Comparison of ENCODE assay signal across 10 mouse cellular contexts in the genomic region with DNA sequence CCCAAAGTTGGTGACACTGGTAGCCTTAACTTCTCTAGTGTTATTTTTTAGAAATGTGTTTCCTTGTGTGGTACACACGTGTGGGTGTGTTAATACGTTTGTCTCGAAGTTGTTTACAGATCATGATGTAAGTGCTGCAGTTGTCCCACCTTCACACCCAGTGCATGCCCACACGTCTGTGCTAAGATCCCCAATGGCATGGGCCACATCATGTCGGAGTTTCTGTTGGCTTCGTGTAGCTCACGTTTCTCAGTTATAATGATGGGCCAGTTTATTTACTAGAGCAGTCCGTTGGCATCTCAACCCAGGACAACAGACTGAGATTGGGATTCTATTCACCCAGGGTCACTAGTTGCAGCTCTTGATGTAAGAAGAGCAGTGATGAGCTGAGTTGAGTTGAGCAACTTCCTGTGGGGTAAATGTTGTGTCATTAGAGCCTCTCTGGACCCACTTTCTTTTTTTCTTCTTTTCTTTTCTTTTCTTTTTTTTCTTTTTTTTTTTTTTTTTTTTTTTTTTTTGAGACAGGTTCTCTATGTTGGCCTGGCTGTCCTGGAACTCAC. TPM values are rescaled to one million over a fixed set of nuclear protein-coding genes. Genes with fewer than 3 reads are reported as not detected.
DNase-seq lines count a peak whose midpoint lies in the region; ATAC-seq and TF ChIP-seq lines count a peak whose summit lies in the region.
"Had no signal": no experiment of that assay in that cellular context is flagged by ENCODE, and none has a peak within 500 bp of the region (broad histone marks: within the 10 kb centered on the region; RNA-seq: fewer than 3 reads in every experiment).

No protein-coding gene starts in this region.

- peak overlapping the region; percentile 0; the same call in 1 of the 2 replicates for H3K4me3 ChIP-seq in kidney, embryonic 16.5 days (ENCODE audit: low read length)
- H3K4me3 ChIP-seq in cortical plate, adult 2 months (ENCODE audit: insufficient read depth, low read length): peak overlapping the region; percentile 61
- peak overlapping the region; percentile 59; the same call in 1 of the 2 replicates for H3K4me3 ChIP-seq in hindbrain, embryonic 14.5 days (replicated peaks; ENCODE audit: low read length)
- no peak overlapping the region; the same call in 1 of the 2 replicates for H3K4me3 ChIP-seq in midbrain, embryonic 16.5 days (ENCODE audit: low read depth, low read length)

- H3K9me3 ChIP-seq in kidney, embryonic 16.5 days (ENCODE audit: low read length): no peaks in the 10 kb centered on the region
- no peaks in the 10 kb centered on the region for H3K9me3 ChIP-seq in hindbrain, embryonic 14.5 days (ENCODE audit: control insufficient read depth, low read length)
- no peaks in the 10 kb centered on the region for H3K9me3 ChIP-seq in midbrain, embryonic 16.5 days (replicated peaks; ENCODE audit: control insufficient read depth, low read length, poor library complexity, severe bottlenecking)

- peak overlapping the region; percentile 78 for H3K4me2 ChIP-seq in kidney, embryonic 16.5 days (replicated peaks; ENCODE audit: low read depth, low read length)
- peak overlapping the region; percentile 64 for H3K4me2 ChIP-seq in hindbrain, embryonic 14.5 days (replicated peaks)
- H3K4me2 ChIP-seq in midbrain, embryonic 16.5 days (ENCODE audit: low read length): peak overlapping the region; percentile 76

- 0 out of 2 replicates have a peak, but pooled peaks cover 9% of the 10 kb centered on the region for H3K36me3 ChIP-seq in kidney, embryonic 16.5 days (ENCODE audit: insufficient read depth, low read length)
- H3K36me3 ChIP-seq in hindbrain, embryonic 14.5 days (replicated peaks; ENCODE audit: control insufficient read depth, insufficient read depth): no peaks in the 10 kb centered on the region
- no peaks in the 10 kb centered on the region for H3K36me3 ChIP-seq in midbrain, embryonic 16.5 days (ENCODE audit: control insufficient read depth, insufficient read depth, low read length)

- H3K27ac ChIP-seq in kidney, embryonic 16.5 days (ENCODE audit: low read length): no peak overlapping the region
- no peak overlapping the region for H3K27ac ChIP-seq in cortical plate, adult 2 months (ENCODE audit: insufficient read depth, low read length)
- H3K27ac ChIP-seq in hindbrain, embryonic 14.5 days: no peak overlapping the region
- no peak overlapping the region for H3K27ac ChIP-seq in midbrain, embryonic 16.5 days (ENCODE audit: low read length)

- intact Hi-C loops in left cerebral cortex, postnatal 10 days (cut with DNase I): loop anchor here (10.0 kb wide), 2 partner anchors 174 to 334 kb away; no protein-coding TSS in a partner anchor

- DNase-seq in kidney, adult 11 months: no peak
- DNase-seq in hindbrain, embryonic 14.5 days (ENCODE audit: low spot score): no peak
- no peak for DNase-seq in urinary bladder, postnatal 4 days (ENCODE audit: low spot score in 2 of 2)
- DNase-seq in left cerebral cortex, postnatal 10 days (ENCODE audit: extremely low spot score in 1 of 2, low spot score in 2 of 2): no peak
- no peak for DNase-seq in frontal cortex, adult 2 months (ENCODE audit: extremely low spot score in 1 of 2, low spot score in 1 of 2)
- DNase-seq: cerebellum, postnatal 10 days; right cerebral cortex, adult 18-20 months had no signal

- no peak for ATAC-seq in kidney, embryonic 16.5 days (ENCODE audit: low FRiP score, low TSS enrichment)
- ATAC-seq in hindbrain, embryonic 14.5 days (ENCODE audit: low FRiP score): no peak
- ATAC-seq in midbrain, embryonic 16.5 days: no peak

- no peak for TF ChIP-seq CTCF in cortical plate, adult 2 months (IDR thresholded peaks at IDR 0.05; ENCODE audit: extremely low read depth, insufficient read depth, low read length)

- no peak overlapping the region for H3K9ac ChIP-seq in kidney, embryonic 16.5 days (replicated peaks; ENCODE audit: low read length)
- no peak overlapping the region for H3K9ac ChIP-seq in hindbrain, embryonic 14.5 days
- no peak overlapping the region for H3K9ac ChIP-seq in midbrain, embryonic 16.5 days (ENCODE audit: low read depth, low read length)

- no peaks in the 10 kb centered on the region for H3K27me3 ChIP-seq in kidney, embryonic 16.5 days (ENCODE audit: insufficient read depth, low read length)
- H3K27me3 ChIP-seq in hindbrain, embryonic 14.5 days (ENCODE audit: control insufficient read depth, insufficient read depth, low read length): no peaks in the 10 kb centered on the region
- no peaks in the 10 kb centered on the region for H3K27me3 ChIP-seq in midbrain, embryonic 16.5 days (ENCODE audit: control insufficient read depth, insufficient read depth, low read depth, low read length)

- WGBS in kidney, embryonic 16.5 days: 70% methylated on average over 8 of the region's 8 CpGs
- 83% methylated on average over 8 of the region's 8 CpGs for WGBS in hindbrain, embryonic 14.5 days
- WGBS in midbrain, embryonic 16.5 days: 85% methylated on average over 8 of the region's 8 CpGs

- peaks cover 20% of the 10 kb centered on the region for H3K4me1 ChIP-seq in kidney, embryonic 16.5 days (ENCODE audit: insufficient read depth, low read length)
- peaks cover 6% of the 10 kb centered on the region for H3K4me1 ChIP-seq in cortical plate, adult 2 months (ENCODE audit: control insufficient read depth, insufficient read depth, low read length)
- peaks cover 25% of the 10 kb centered on the region for H3K4me1 ChIP-seq in hindbrain, embryonic 14.5 days (replicated peaks; ENCODE audit: control insufficient read depth, insufficient read depth, low read length)
- H3K4me1 ChIP-seq in midbrain, embryonic 16.5 days (ENCODE audit: control insufficient read depth, insufficient read depth, low read length): peaks cover 27% of the 10 kb centered on the region

- no peak for TF ChIP-seq POLR2A in cortical plate, adult 2 months (IDR thresholded peaks at IDR 0.05; ENCODE audit: extremely low read depth, insufficient read depth, low read length)

RNA-seq across cellular contexts. Expression of a gene that starts 2.2 kb away (rescaled TPM):
- 5.9 and 7.3 TPM in 2 replicates for polyA plus RNA-seq in kidney, embryonic 16.5 days (2015; fragmentation: Nextera tagmentation; extraction: Ambion mirVana)
- 66.6 and 66.7 TPM in 2 replicates for polyA plus RNA-seq in cortical plate, adult 2 months (2012; rRNA removed)
- 25.8 and 29.0 TPM in 2 replicates for polyA plus RNA-seq in hindbrain, embryonic 14.5 days (2014; fragmentation: Nextera tagmentation; extraction: Ambion mirVana)
- polyA plus RNA-seq in midbrain, embryonic 16.5 days (2015; fragmentation: Nextera tagmentation; extraction: Ambion mirVana): 17.2 and 22.0 TPM in 2 replicates
- total RNA-seq in left cerebral cortex, postnatal 10 days (2021): 100 to 1,000 TPM in 1 of 2 experiments, 10 to 100 TPM in 1; 97.7 to 100 TPM
- polyA plus RNA-seq in frontal cortex, adult 2 months (2012; rRNA removed): 69.1 and 74.0 TPM in 2 replicates
